Mouse (Mus musculus) brain, embryonic 14.5 days (tissue): Measurements from ENCODE around the gene Slc7a14. TPM values are rescaled to one million over a fixed set of nuclear protein-coding genes. Genes with fewer than 3 reads are reported as not detected.

Experiments
- DNase-seq: peaks from one replicate; pipeline ENCODE4 v3.0.0-alpha.2; 2011; ENCODE audit warnings: low read depth
- CTCF ChIP-seq: fragments of 200-500 bp; IDR thresholded peaks from 2 replicates; pipeline ENCODE4 v1.5.1; 2012; ENCODE audit warnings: inconsistent platforms, mild to moderate bottlenecking, moderate library complexity, borderline replicate concordance; ENCODE audit not compliant: insufficient read depth, insufficient read length; ENCODE audit errors: extremely low read depth
- POLR2A ChIP-seq: fragments of 200-500 bp; IDR thresholded peaks from 2 replicates; pipeline ENCODE4 v1.6.1; 2012; ENCODE audit warnings: mild to moderate bottlenecking, inconsistent platforms, borderline replicate concordance; ENCODE audit not compliant: poor library complexity, insufficient read depth, insufficient read length, severe bottlenecking; ENCODE audit errors: extremely low read depth
- polyA plus RNA-seq: library from polyadenylated mRNA; depleted of rRNA; stranded (reverse); fragments of >200 nt; gene quantifications from 2 replicates; pipeline ENCODE4 v1.2.3, GENCODE M21; 2012; rRNA removed

The Slc7a14 gene
- polyA plus RNA-seq = 3.0 and 6.3 TPM in 2 replicates

DNA sequence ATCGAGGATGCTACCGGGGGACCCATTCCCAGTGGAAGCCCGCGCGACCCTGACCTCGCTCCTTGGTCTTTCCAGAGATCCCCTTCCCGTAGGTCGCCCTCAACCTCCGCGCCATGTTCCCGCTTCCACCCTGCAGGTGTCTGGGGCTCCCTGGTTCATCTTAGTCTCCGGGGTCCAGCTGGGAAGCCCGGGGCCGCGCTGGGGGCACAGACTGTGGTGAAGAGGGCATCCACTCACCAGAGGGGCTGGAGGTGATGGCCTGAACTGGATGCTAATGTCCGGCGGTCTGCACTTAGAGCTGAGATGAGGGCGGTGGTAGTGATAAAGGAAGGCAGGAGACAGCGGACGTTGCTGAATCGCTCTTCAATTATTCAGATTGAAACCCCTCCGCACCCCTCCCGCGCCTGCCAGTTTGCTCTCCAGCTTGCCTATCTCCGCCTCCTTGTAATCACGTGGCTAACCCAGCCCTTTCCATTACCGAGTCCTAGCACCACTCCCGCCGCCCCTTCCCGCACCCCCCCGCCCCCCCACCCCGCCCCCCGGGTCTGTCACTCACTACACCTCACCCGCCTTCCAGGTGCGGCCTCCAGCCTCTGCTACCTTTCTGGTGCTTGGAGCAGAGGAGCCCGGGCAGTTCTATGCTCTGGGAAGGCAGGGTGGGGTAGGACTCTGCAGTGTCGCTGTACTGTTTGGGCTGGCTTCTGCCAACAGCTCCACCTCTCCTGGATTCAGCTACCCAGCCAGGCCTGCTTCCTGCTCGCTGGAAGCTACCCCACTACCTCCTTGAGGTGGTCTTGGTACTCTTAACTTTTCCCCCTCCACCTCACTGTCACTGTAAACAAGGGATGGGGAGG, at the start of gene Slc7a14:
Slc7a14 (minus strand) TSS at position 445 of the 854 bp plus-strand sequence.
- TF ChIP-seq POLR2A (no peak), CTCF (no peak)
- peak; percentile 88 for DNase-seq

DNA sequence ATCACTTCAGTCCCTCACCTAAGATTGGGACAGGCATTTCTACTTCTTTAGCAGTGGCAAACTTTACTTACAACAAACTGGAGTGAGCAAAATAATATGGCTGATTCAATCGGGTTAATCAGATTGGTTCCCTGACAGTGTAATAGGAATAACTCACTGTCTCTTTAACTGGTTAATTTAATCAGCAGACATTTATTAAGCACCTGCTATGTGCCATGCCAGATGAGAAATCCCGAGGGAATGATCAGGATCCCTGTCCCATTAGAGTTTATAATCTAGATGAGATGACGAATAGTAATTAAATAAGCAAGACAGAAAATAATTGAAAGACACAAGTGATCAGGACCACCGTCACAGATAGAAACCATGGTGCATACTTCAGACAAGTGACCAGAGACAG, 36.4 kb upstream of the Slc7a14 start:
- DNase-seq = no peak
- TF ChIP-seq POLR2A (no peak), CTCF (no peak)

DNA sequence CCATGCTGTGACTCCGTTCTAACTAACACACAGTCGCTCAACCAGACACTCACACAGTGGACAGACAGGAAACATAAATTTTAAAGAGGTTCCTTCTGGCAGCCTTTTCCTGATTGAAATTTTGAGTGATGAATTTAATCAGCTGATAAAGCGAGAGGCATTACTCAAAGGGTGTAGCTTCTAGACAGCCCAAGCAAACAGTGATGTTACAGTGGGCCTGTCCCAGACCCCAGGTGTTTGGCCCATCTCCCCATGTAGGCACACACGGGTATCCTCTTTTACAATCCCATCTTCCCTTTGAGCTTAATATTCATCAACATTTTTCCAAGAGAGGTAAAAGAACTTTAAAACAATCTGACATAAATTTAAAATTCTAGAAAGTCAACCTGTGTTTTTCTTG, 35.6 kb upstream of the Slc7a14 start:
- no peak for TF ChIP-seq POLR2A
- DNase-seq = no peak

DNA sequence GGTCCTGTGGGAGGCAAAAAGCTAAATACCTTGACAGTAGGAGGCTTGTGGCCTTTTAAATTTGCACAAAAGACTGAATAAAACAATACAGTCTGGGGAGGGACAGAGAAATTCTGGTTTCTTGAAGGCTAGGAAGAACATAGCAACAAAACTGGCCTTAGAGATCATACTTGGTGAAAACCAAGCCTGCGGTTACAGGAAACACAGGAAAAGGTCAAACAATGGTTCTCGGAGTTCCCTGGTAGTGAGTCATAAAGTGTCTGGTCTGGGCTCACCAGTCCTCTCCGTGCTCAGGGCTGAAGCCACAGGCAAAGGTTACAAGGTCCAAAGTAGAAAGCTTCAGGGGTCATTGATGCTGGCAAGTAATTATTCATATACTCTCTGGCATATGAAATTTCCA, 29.1 kb upstream of the Slc7a14 start:
- no peak for DNase-seq
- TF ChIP-seq CTCF = no peak

DNA sequence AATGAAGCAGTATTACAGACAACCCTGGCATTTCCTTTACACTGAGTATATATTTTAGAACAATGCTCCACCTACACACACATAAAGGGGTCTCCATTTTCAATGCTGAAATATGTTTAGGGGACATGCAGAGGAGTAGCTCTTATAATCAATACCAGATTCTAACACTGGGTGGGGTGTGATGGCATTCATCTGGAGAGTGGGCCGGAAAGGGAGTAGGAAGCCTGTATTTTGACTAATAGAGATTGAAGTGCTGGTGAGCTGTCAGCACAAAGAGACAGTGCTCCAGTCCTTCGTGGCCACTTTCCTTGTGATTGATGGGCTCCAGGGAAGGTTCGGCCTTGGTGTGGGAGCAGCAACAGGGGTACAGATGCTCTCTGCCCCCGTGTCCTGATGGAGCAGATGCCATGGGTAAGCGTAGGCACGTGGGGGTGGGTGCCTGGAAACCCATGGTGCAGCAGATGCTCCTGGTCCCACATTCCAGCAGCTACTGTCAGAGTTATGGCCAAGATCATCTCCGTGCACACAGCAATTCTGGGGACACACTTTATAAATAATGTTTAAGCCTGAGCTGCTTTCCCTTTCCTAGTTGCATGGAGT, 18.2 kb upstream of the Slc7a14 start:
- TF ChIP-seq CTCF (no peak), POLR2A (no peak)
- DNase-seq = no peak

DNA sequence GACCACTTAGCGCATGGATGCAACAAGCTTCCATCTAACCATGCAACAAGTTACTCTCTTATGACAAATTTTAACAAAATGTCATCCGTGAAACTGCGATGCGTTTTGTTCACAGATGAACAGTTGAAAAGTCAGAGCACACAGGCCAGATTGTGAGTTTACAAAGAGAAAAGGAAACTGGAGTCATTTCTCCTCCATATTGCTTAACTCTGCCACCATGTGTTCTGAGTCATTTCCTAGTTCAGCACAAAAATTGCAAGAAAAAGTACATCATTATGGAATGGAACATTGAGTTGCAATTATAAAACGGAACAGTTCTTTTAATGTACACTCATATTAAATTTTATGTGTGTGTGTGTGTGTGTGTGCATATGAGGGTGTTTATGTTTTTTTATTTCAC, 17.6 kb upstream of the Slc7a14 start:
- no peak for DNase-seq
- TF ChIP-seq POLR2A (no peak), CTCF (no peak)

DNA sequence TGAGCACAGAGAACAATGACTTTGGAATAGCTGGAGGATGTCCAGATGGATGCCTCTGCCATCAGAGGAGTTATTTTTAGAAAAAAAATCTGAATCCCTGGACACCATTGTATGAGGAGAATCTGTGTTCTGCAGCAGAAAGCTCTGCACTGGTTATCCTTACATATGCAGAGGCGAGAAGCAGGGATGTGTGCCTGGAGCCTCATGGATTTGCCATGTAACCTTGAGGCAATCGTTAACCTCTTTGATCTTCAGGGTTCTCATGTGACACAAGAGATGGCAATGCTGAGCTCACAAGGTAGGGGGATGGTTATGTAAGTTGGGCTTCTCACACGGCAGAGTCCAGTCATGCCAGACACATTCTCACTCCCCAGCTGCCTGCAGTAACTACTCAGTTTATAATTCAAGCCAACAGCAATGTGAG, 14.1 kb upstream of the Slc7a14 start:
- DNase-seq = peak; percentile 41
- no peak for TF ChIP-seq POLR2A

DNA sequence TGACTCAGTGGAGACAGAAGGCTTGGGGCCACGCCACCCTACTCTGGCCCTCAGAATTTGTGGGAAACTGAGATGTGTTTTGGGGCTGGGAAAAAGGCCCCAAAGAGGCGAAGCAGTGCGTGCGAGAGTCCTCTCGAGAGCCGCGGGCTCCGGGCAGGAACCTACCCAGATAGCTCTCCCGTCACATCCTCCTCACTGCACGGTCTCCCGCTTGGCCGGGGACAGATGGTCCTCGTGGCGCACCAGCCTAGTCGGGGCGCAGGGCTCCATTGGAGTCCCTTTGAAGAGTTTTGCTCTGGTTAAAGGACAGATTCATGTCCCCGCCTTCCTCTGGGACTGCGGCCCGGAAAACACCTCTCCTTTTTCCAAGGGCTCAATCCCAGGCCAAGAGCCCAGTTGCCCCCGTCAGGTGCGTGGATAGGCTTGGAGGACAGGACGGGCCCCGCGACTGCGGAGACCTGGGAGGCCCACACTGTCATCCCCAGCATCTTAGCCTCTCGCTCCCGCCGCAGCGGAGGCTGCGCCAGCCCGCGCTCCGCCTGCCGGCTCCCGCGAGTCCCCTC, 726 bp downstream of the Slc7a14 start:
- TF ChIP-seq POLR2A (no peak), CTCF (no peak)
- DNase-seq = peak; percentile 52

DNA sequence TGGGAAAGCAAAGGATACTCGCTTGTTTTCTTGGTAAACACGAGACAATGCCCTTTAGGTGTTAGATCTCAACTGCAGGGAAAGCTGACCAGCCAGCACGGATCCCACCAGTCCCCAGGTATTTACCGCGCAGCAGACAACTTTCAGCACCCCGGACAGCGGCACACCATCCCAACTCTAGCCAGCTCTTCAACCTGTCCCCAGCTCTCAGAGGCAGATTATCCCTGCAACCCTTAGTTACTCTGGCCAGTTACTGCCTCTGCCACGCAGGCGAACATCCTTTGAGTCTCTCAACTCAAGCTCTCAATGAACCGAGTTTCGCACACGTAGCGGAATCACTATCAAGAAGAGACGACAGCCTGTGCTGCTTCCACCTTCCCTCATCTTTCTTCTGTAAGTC, 1.3 kb downstream of the Slc7a14 start:
- DNase-seq = peak; percentile 52
- TF ChIP-seq CTCF (no peak), POLR2A (no peak)

DNA sequence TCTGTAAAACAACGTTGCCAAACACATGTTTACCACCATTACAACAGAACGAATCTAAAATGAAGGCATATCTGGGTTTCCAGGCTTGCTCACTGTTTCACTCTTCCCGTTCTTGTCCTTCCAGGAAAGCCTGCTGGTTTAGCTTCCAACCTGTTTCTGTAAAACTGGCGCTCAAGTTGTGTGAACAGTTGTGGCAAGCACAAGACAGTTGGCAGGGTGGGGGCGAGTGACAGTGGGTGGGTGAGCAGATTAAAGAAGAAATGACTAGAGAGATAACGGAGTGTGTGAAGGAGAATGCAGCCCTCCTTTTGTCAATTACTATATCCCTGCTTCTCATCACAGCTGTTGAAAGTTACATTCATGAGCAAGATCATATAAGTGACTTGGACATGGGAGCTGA, 2.2 kb downstream of the Slc7a14 start:
- TF ChIP-seq CTCF (no peak), POLR2A (no peak)
- DNase-seq = no peak

DNA sequence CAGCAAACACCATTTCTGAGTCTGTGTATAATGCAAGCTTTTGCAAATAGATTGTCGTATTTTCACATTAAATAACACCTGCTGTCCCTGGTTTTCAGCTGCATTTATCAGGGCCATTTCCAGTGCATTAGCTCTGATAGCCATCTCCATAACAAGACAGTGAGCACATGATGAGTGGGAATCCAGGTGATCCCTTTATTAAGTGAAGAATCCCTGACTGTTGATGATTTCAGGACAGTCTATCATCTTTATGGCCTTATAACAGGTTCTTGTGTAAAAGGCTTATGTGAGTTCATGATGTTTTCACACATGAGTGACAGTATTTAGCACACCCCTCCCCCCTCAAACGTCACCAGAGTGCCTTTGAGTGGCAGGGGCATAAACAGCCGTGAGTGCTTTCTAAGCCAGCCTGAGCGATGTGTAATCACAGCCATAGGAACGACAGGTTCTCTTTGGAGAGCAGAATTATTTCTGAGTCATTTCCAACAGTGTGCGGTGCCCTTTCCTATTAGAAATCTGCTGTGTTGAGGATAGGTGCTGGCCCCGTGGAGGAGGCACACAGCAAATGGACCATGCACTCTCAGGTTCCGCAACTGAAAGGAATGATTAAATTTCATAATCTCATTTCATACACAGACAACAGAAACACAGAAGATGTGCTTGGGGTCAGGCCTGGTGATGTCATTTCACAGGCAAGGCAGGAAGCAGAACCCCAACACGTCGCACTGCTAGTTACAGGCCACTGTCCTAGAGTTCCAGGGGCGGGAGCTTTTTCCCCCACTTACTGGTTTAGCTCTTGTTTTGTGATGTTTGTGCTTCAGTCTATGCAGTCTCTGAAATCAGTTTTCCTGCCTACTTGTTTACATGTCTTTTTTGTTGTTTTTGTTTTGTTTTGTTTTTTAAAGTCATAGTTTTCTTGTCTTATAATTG, 18.2 kb downstream of the Slc7a14 start:
- TF ChIP-seq CTCF = no peak
- no peak for TF ChIP-seq POLR2A
- DNase-seq = peak; percentile 77
